Mouse (Mus musculus) brain, embryonic 14.5 days (tissue): ENCODE results near the gene Tssk6. TPM values are rescaled to one million over a fixed set of nuclear protein-coding genes. Genes with fewer than 3 reads are reported as not detected.
A peak's percentile ranks its signal among the peaks of the same experiment; 100 is the strongest.

ENCODE experiments used
- DNase-seq: peaks from one replicate; pipeline ENCODE4 v3.0.0-alpha.2; 2011; ENCODE audit warnings: low read depth
- CTCF ChIP-seq: fragments of 200-500 bp; IDR thresholded peaks from 2 replicates; pipeline ENCODE4 v1.5.1; 2012; ENCODE audit warnings: inconsistent platforms, mild to moderate bottlenecking, moderate library complexity, borderline replicate concordance; ENCODE audit not compliant: insufficient read depth, insufficient read length; ENCODE audit errors: extremely low read depth
- POLR2A ChIP-seq: fragments of 200-500 bp; IDR thresholded peaks from 2 replicates; pipeline ENCODE4 v1.6.1; 2012; ENCODE audit warnings: mild to moderate bottlenecking, inconsistent platforms, borderline replicate concordance; ENCODE audit not compliant: poor library complexity, insufficient read depth, insufficient read length, severe bottlenecking; ENCODE audit errors: extremely low read depth
- polyA plus RNA-seq: library from polyadenylated mRNA; depleted of rRNA; stranded (reverse); fragments of >200 nt; gene quantifications from 2 replicates; pipeline ENCODE4 v1.2.3, GENCODE M21; 2012

Gene Tssk6
- polyA plus RNA-seq, 1 experiment = 0.53 TPM

- no peak for DNase-seq
- TF ChIP-seq CTCF (no peak), POLR2A (no peak)
Measured at GRCm38 (mm10) chr8:69888244-69888866, 13.6 kb upstream of the Tssk6 start.

DNA sequence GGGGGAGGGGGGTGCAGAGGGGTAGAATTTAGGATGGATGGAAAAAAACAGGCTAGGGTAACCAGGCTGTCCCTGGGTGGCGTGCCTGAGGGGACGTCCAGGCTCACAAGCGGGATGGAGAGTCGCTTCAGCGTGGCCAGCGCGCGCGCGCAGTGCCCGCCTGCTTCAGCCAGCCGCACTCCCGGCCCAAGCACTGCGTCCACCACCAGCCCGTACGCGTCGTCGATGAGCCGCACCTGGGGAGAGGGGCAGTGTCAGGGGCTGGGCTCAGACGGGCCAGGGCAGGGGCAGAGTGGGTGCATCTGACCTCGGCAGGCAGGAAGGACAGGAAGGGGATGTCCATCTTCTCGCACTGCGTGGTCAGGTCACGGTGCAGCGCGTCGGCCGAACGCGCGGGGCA, 13.1 kb upstream of the Tssk6 start:
- DNase-seq = no peak
- TF ChIP-seq CTCF (no peak), POLR2A (no peak)

GRCm38 (mm10) chr8:69890813-69891241, 11.2 kb upstream of the Tssk6 start:
- TF ChIP-seq POLR2A = no peak
- peak; percentile 85 for TF ChIP-seq CTCF
- DNase-seq = peak; percentile 77

DNA sequence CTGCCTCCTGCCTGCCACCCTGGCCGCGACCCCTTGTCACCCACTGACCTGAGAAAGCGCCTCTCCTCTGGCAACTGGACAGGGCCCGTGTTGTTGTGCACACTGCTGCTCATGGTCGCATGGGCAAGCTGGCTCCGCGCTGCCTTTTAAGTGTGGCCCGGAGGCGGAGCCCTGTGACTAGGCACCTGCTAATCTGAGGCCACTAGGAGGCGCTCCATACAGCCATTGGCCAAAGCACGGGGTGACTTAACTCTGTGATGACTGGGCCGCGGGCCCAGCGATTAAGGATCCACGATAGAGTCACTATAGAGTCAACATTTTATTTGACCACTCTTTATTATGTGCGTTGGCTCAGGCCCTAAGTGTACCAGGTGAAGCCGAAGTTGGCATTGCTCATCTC, 8.1 kb upstream of the Tssk6 start:
- TF ChIP-seq CTCF (peak; percentile 59), POLR2A (no peak)
- peak; percentile 67 for DNase-seq

DNA sequence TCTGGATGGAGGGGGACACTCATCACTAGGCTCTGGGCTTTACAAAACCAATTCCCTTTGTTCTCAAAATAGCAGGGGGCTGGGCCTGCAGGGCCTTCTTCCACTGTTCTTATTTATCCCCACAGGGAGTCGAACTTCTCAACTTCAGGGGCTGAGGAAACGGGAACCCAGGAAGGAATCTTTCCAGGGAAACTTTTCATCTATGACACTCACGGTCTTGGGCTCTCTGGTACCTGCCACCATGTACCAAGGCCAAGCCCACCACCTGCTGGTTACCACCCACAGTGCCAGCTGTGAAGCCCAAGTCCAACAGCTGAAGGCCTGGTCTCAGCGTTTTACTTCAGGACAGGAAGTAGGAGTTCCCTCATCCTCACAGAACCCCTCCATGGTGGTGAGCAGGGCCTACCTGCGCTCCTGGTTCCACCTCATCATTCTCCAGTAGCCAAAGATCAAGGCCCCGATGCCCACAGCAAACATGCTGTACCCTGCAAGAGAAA, 7.1 kb upstream of the Tssk6 start:
- no peak for DNase-seq
- TF ChIP-seq POLR2A (no peak), CTCF (no peak)

DNA sequence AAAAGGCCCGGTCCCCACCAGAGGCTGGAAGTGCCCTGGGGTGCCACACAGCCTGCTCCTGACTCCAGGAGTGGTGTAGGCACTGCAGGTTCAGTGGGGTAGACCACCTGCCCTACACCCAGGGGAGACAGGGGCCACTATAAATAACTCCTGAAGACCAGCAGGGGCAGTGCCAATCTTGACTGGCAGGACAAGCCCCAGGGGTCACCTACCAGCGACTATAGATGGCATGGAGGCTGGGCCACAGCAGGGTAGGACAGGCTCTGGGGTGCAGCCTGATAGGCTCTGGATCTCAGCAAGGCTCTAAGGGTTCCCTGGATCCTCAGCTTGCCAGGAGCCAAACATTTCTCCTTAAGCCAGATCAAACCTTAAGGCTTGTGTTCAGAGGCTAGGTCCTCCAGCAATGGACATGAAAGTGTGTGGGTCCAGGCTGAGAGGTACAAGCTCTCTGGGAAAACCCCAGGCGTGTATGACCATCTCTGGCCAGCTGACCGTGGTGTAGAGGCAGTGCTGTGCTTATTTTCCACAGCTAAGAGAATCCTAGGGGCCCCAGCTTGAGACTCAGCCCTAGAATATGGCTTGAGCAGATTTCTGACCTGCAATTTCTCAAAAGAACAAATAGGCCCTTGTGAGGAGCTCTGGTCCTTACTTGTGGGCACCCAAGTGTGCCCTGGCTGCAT, 6.1 kb upstream of the Tssk6 start:
- no peak for TF ChIP-seq CTCF
- TF ChIP-seq POLR2A = no peak
- DNase-seq = no peak

DNA sequence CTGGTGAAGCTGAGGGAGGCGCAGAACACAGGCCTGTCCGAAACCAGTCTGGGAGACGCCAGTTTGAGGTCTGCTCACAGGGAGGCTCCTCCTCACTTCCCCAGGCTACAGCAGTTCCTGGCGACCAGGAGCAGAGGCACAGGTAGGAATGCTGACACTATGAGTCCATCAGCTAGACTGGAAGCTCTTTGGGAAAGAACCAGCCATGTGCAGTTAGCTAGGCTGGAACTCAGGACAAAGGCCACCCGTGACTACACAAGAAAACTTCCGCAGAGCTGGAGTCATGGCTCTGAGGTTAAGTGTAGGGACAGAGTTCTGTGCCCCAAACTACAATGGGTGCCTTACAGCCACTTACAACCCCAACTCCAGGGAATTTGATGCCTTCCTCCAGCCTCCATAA, 4.1 kb upstream of the Tssk6 start:
- no peak for TF ChIP-seq CTCF
- TF ChIP-seq POLR2A = no peak
- no peak for DNase-seq

DNA sequence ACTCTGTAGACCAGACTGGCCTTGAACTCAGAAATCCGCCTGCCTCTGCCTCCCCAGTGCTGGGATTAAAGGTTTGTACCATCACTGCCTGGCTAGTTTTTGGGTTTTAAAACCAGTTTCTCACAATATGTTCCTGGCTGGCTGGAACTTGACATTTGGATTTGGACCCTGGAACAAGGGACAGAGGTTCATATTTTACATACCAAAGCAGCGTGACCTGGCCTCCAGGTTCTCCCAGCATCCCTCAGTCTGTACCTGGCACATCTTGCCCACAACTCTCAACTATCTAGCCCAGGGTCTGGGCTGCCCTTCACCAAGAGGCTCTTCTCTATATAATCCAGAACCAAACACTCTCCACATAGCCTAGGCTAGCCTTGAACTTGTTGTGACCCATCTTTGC, 2.1 kb upstream of the Tssk6 start:
- TF ChIP-seq POLR2A = no peak
- no peak for TF ChIP-seq CTCF

GRCm38 (mm10) chr8:69900895-69901451, 1.0 kb upstream of the Tssk6 start:
- DNase-seq = no peak
- no peak for TF ChIP-seq CTCF
- TF ChIP-seq POLR2A = no peak

More for the DNA sequence above, 2.1 kb upstream of the Tssk6 start:
- DNase-seq = no peak

DNA sequence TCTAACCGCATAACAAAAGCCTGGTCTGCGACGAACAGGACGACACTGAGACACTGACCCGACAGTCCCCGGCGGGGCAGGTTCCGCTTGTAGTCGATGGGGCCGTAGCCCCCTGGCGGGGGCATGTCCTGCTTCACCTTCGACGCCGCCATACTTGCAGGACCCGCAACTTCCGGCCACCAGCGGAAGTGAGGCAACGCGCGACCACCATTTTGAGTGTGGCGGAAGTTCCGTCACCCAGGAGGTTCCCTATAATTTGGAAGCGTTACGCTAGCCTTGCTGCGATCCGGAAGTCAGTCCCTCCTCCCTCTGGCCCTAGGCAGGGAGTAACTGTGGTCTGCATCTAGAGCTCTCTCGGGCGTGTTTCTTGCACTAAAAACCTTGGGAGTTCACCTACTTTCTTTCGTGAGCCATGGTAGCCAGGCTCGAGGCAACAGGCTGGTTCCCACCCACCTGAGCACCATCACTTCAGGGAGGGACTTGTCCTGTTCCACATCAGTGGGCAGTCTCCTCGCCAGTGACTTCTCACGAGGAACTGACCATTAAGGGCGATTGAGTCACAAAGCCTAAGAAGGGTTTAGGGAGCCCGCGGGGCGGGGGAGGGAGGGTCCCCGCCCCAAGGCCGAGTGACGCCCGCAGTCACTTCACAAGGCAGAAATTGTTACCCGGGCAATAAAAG, 361 bp upstream of the Tssk6 start:
- peak; percentile 99 for DNase-seq
- TF ChIP-seq POLR2A (peak; percentile 61; the same call in 1 of the 2 replicates), CTCF (peak; percentile 70)

DNA sequence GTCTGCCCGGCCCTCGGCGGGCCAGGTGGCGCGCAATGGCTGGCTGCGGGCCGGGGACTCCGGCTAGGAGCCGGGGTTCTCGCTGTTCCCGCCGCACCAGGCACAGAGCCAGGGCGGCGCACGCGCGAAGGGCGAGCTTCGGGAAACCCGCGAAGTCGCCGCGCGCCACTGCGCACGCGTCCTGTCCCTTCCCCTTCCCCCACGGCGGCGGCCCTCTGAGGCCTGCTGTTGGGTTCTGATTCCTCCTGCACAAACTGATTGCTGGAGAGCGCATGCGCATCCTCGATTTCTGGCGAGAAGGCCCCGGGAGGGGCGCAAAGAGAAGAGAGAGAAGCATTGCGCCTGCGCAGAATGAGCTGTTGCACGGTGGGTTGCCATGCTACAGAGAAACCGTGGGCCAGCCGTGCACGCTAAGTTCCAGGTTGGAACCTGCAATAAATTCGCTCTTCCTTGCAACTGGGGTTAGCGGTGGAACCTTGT, 1.1 kb downstream of the Tssk6 start:
- peak; percentile 100 for DNase-seq
- TF ChIP-seq POLR2A (peak; percentile 89), CTCF (no peak)
